Mouse (Mus musculus) spleen, adult 12 weeks (tissue): ENCODE measurements at regions not wholly inside any gene's neighbourhood (a gene's known extent, or its start where the extent isn't known, plus 50 kb on each side); places are given as distances from the start of the nearest gene placed in this dataset.

ENCODE experiments used
- DNase-seq: peaks from one replicate; pipeline ENCODE4 v3.0.0; 2022; ENCODE audit warnings: low spot score

- DNase-seq: no peak
Observed at GRCm38 (mm10) chr4:8953181-8953580, 714.3 kb upstream of the Car8 start.

GRCm38 (mm10) chr4:8949951-8950350 lies 711.1 kb upstream of the Car8 start:
- DNase-seq: no peak

DNA sequence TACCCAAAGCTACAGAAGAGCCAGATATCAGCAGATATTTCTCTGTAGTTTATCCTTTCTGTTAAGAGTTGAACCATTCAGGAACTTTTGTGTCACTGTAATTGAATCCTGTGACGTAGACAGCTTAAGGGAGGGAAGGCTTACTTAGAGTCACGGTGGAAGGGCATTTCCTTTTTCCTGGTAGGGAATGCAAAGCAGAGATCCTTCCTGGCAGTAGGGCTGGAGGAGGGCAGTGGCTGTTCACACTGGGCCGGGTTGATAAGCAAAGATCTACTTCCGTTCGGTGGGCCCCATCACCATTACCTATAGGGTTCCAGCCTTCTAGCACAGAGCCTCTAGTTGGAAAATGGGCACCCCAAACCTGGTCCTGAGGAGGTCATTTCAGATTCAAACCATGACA lies 710.7 kb upstream of the Car8 start:
- DNase-seq: no peak

DNA sequence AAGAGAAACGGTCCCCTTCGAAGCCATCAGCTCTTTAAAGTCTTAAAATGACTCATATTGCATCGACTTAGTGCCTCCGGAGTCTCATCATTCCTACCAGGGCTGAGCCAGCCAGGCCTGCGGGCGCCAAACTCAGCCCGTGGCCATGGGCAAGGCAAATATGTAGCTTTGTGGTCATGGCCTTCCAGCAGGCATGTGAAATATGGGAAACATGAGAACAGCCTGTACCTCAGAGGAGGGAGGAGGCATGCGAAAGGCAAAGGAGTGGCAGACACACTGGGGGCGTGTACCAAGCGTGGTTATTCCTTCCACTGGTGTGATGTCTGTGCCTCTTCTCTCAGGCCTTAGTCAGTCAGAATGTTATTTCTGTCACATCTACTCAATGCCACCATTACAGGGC lies 706.3 kb upstream of the Car8 start:
- no peak for DNase-seq

DNA sequence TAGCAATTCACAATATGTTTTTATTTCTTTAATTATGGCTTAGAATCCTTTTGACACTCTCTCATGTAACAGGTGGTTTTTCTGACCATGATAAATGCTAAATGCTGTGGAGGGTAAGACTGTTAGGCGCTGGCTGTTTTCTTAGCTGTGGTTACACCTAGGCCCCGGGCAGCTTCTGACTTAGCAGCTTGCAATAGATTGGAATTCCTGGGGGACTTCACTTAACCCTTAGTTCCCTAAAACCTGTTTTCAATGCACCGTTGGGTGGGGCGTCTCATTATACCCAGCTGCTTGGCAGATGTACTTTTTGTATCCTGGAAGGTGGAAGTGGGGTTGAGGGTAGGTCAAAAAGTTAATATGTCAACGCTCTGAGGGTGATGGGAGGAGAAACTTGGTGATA lies 704.2 kb upstream of the Car8 start:
- DNase-seq: no peak

GRCm38 (mm10) chr4:8938948-8939411 lies 700.1 kb upstream of the Car8 start:
- DNase-seq: no peak

DNA sequence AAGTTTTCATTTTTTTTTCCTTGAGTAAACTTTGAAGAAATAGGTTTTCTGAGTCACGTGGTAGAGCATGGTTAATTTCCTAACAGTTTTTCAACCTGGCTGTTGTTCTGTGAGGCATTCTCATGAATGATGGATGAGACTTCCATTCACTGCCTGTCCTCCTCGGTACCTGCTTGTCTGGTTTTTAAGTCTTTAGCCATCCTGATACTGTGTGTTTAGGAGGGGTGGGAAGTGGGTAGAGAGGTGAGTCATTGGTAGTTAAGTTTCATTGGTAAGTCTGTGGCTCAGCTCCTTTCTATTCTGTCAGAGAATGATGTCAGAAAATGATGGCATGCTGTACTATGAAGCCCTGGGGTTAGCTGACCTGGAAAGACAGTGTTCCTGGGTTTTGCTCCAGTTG lies 697.1 kb upstream of the Car8 start:
- no peak for DNase-seq

- DNase-seq: no peak
Observed at GRCm38 (mm10) chr4:8934541-8934940, 695.7 kb upstream of the Car8 start.

GRCm38 (mm10) chr4:8929346-8929745 lies 690.5 kb upstream of the Car8 start:
- DNase-seq: no peak

GRCm38 (mm10) chr4:8928551-8929305 lies 689.9 kb upstream of the Car8 start:
- DNase-seq: no peak

DNA sequence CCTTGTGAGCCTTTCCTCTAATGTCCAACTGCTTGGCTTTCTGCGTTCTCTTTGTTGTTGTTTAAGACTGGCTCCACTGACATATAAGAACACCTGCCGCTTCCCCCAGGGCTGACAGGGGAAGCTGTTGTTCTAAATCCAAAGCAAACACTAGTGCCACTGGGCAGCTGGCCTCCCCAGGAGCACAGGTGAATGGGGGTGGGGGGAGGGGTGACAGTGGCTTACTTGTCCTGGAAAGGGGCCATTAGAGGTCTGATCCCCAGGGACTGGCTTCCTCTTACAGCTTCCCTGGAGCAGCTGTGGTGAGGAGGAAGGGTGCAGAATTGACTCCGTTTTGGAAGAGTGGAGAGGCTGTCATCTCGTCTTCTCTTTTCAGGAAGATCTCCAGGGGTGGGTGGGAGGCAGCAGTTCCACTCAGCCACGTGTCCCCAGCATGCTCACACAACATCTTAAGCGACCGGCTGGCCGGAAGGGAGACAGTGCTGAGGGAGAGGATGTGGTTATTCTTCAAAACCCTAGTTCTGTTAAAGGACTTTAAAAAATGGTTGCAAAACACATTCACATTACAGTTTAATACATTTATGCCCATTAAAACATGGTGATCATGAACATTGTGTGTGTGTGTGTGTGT lies 688.5 kb upstream of the Car8 start:
- DNase-seq: no peak

DNA sequence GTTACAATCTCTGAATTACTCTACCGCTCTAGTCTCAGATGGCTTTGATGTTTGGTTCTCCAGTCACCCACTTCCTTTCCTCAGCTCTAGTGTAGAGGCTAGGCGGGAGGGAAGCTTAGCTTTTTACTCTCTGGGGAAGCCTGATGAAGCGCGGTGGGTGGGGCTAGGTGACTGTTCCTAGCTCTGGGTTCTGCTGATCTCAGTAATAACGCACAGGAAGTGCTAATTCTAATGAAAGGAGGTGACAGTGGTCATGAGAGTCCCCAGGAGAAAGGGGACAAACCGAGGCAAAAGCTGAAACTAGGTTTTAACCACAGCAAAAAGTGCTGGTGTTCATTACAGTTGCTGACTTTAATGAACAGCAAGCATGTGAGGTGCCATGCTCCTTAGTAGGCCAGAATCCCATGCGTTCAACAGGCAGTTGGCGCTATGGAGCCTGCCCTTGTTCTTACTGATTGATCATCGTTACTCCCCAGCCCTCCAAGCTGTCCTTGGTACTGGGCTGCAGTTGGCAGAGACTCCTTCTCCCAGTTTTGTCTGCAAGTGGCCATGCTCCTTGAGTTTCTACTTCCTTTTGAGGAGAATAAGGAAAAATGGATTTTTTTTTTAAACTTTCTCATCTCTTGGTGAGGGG lies 687.9 kb upstream of the Car8 start:
- peak; percentile 30 for DNase-seq

GRCm38 (mm10) chr4:8922695-8923363 lies 684.0 kb upstream of the Car8 start:
- DNase-seq: no peak

DNA sequence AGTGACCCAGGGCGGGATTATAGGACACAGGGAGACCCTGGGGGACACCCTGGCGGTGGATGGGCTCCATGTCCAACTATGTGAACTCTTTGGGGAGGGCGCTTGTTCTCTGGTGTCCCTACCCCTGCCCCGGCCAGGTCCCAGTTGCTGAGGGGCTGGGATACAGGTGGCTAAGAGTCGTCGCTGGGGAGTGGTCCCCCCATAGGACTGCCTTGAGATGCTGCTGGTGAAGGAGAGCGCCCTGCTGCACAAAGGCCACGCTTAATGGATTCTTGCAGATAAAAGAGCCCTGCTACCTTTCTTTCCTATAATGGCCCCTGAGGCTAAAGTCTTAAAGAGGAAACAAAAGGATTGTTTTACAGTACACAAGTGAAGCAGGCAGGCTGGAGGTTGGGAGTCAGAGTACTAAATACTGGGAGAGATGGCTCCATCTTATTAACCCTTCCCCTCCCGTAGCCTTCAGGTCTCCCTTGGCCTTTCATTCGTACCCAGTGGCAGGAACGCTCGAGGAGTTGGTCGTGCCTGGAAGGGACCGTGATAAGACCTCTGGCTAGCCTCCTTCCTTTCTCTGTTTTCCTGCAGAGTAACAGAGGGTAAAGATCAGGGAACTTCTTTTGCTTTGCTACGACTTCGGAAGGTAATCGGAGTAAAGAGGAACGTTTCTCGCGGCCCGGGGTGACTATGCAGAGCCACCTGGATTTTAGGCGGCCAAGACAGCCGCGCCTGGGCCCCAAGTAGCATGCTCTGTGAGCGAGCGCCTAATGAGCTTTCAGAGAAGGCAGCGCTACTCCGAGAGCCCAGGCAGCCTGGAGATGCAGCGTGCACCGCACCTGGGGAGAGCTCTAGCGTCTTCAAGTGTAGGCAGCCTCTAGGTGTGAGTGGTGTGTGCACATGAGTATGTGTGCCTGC lies 682.9 kb upstream of the Car8 start:
- DNase-seq: no peak

GRCm38 (mm10) chr4:8920306-8920705 lies 681.5 kb upstream of the Car8 start:
- DNase-seq: no peak

DNA sequence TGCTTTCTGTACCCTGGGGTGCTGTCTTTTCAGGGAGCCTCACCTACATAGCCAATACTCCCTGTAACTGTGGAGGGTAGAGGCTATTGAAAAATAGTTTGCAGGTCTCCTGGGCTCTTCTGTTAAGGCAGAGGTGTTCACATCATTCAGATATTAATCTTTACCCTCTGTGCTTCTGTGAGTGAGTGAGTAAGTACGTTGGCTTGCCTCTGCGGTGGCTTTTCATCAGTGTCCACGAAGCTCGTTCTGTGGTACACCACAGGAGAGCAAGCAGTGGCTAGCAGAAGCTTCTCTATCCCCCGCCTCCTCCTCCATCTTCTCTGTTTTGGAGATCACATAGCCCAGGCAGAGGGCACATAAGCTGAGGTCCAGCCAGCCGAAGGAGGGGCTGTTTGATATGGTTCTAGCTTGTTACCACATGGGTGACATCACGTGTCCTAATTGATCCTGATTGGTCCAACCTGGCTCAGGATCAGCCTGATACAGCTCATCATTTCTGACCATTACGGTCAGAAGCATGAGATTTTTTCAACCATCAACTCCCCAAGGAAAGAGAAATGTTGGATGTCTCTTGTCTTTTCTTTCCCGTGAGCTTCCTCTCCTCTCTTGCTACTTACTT lies 680.6 kb upstream of the Car8 start:
- no peak for DNase-seq
